Mouse (Mus musculus): Measurements from ENCODE around the gene Lrrc4c. TPM values are rescaled to one million over a fixed set of nuclear protein-coding genes. Genes with fewer than 3 reads are reported as not detected.

Gene Lrrc4c
- total and polyA plus RNA-seq, 2 experiments from 2014 or later = 51.8 to 66.4 TPM

DNA sequence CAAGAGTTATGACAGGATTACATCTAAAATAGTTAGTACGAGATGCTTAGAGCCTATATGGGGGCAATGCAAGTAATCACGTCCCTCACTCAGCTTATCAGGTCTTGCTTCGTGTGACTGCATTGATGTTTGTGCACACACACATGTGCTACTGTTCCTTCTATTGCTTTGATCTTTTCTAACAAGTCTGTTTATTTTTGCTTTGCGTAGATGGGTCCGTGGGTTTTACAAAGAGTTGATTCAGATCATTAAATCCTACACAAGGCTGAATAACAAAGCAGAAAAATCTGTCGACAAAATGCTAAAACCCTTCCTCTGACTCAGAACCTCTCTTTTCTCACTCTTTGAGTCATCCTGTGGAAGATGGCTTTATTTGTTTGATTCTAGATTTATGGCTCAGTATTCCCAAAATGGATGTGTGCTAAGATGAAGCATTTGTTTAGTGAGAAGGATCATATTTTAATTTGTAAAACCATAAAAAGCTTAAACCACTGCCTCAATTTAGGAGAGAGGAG, 300.8 kb downstream of the Lrrc4c start:
- Histone ChIP-seq H3K9ac (replicated peaks; ENCODE audit: low read length, poor library complexity, severe bottlenecking) (no peak overlapping the region), H3K36me3 (ENCODE audit: insufficient read depth, low read length) (no peaks in the 10 kb centered on the region), H3K27ac (ENCODE audit: low read depth, low read length) (no peak overlapping the region), H3K4me1 (ENCODE audit: insufficient read depth, low read length) (no peaks in the 10 kb centered on the region), H3K4me2 (ENCODE audit: low read depth, low read length, poor library complexity, severe bottlenecking) (no peak overlapping the region), H3K9me3 (ENCODE audit: low read length) (no peaks in the 10 kb centered on the region), H3K27me3 (ENCODE audit: insufficient read depth, low read length) (no peaks in the 10 kb centered on the region), H3K4me3 (ENCODE audit: low read depth, low read length) (no peak overlapping the region)
- 66% methylated on average over 6 of the region's 6 CpGs for WGBS
- ATAC-seq (ENCODE audit: low FRiP score) = no peak
- no peak for DNase-seq (ENCODE audit: low spot score)
- no peak for TF ChIP-seq CTCF (IDR thresholded peaks at IDR 0.05)

DNA sequence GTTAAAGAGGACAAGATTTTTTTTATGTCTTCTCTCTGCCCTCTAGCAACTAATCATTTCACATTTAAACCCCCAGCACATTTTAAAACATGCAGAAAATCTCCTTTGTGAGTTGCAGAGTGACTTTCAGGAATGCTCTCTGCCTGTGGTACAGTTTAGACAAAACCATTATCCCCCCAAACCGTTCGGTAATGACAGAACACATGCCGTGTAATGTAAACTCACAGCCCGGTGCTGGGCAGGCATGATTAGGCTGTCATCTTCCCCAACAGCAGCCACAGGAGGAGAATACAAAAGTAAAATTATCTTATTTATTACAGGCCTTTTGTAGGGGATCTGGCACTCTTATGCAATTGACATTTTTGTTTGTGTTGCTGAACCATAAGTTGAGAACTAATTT, 349.1 kb downstream of the Lrrc4c start:
- H3K9me3 ChIP-seq (ENCODE audit: low read length) = no peaks in the 10 kb centered on the region
- TF ChIP-seq CTCF (IDR thresholded peaks at IDR 0.05) = no peak
- H3K4me2 ChIP-seq (ENCODE audit: low read depth, low read length, poor library complexity, severe bottlenecking) = no peak overlapping the region
- H3K9ac ChIP-seq (replicated peaks; ENCODE audit: low read length, poor library complexity, severe bottlenecking) = no peak overlapping the region
- no peak overlapping the region for H3K4me3 ChIP-seq (ENCODE audit: low read depth, low read length)
- no peaks in the 10 kb centered on the region for H3K27me3 ChIP-seq (ENCODE audit: insufficient read depth, low read length)
- H3K4me1 ChIP-seq (ENCODE audit: insufficient read depth, low read length) = no peaks in the 10 kb centered on the region
- no peak overlapping the region; the same call in 1 of the 2 replicates for H3K27ac ChIP-seq (ENCODE audit: low read depth, low read length)
- ATAC-seq (ENCODE audit: low FRiP score) (no peak), DNase-seq (ENCODE audit: low spot score) (peak; percentile 2)
- no peaks in the 10 kb centered on the region for H3K36me3 ChIP-seq (ENCODE audit: insufficient read depth, low read length)
- 14% methylated on average over 4 of the region's 4 CpGs for WGBS

DNA sequence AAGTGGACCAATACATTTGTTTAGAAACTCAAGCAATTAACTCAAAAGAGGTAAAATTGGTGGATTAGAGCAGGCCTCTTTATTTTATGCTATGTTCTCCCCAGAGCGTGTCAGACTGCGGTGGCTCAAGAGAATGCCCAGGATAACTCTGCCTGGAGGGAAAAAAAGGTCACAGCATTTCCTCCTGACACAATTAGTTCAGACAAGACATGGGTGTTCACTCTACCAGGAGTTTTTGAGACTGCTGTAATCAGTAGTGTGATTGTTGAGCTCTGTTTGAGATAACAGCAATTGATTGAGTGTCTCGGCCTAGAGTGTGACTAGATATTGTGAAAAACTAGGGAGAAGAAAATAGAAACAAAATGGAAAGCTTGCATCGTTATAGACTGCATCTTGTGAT, 363.8 kb downstream of the Lrrc4c start:
- WGBS = 78% methylated on average over 4 of the region's 4 CpGs

DNA sequence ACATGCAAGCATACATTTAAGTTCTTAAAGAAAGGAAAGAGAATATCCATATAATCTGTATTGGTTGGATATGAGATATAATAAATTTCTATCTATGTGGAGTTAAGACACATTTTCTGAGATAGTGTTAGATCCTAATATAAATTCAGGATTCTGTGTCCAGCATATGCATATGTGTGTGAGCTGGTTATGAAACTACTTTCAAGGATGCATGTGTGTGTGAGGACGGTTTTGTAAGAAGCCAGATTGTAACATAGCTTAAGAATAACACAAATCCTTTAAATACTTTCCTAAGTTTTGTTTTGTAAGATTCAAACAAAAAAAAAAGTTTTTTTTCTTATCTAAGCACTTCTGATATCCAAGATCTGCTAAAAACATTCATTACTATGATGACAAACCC, 367.4 kb downstream of the Lrrc4c start:
- Histone ChIP-seq H3K36me3 (ENCODE audit: insufficient read depth, low read length) (no peaks in the 10 kb centered on the region), H3K4me1 (ENCODE audit: insufficient read depth, low read length) (no peaks in the 10 kb centered on the region), H3K9me3 (ENCODE audit: low read length) (no peaks in the 10 kb centered on the region), H3K4me3 (ENCODE audit: low read depth, low read length) (no peak overlapping the region), H3K27ac (ENCODE audit: low read depth, low read length) (no peak overlapping the region), H3K27me3 (ENCODE audit: insufficient read depth, low read length) (no peaks in the 10 kb centered on the region), H3K9ac (replicated peaks; ENCODE audit: low read length, poor library complexity, severe bottlenecking) (no peak overlapping the region), H3K4me2 (ENCODE audit: low read depth, low read length, poor library complexity, severe bottlenecking) (no peak overlapping the region)
- WGBS = 69% methylated on average over 1 of the region's 1 CpGs
- ATAC-seq (ENCODE audit: low FRiP score) (no peak), DNase-seq (ENCODE audit: low spot score) (no peak)
- TF ChIP-seq CTCF (IDR thresholded peaks at IDR 0.05) = no peak

More for the DNA sequence above, 363.8 kb downstream of the Lrrc4c start:
- Histone ChIP-seq H3K4me2 (ENCODE audit: low read depth, low read length, poor library complexity, severe bottlenecking) (no peak overlapping the region), H3K9me3 (ENCODE audit: low read length) (no peaks in the 10 kb centered on the region), H3K4me3 (ENCODE audit: low read depth, low read length) (no peak overlapping the region), H3K9ac (replicated peaks; ENCODE audit: low read length, poor library complexity, severe bottlenecking) (no peak overlapping the region), H3K36me3 (ENCODE audit: insufficient read depth, low read length) (no peaks in the 10 kb centered on the region), H3K27ac (ENCODE audit: low read depth, low read length) (no peak overlapping the region), H3K27me3 (ENCODE audit: insufficient read depth, low read length) (no peaks in the 10 kb centered on the region), H3K4me1 (ENCODE audit: insufficient read depth, low read length) (no peaks in the 10 kb centered on the region)
- no peak for ATAC-seq (ENCODE audit: low FRiP score)
- TF ChIP-seq CTCF (IDR thresholded peaks at IDR 0.05) = no peak
- DNase-seq (ENCODE audit: low spot score) = no peak

DNA sequence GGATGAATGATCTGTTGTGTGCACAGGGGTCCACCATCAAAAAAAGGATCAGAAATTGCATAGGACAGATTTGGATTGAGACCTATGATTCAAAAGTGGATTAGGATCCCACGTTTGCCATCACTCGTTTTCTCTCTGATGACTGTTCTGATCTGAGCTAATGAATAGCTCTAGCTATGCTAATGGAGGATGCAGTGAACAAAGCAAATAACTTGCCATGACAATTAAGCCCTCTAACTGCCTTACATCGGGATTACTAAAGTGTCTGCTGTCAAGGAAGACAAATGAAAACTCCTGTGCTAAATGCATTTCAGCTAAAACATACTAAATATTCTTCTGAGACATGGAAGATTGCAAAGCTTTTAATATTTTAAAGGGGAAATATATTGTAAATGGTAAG, 387.0 kb downstream of the Lrrc4c start:
- no peak for TF ChIP-seq CTCF (IDR thresholded peaks at IDR 0.05)
- Histone ChIP-seq H3K27ac (ENCODE audit: low read depth, low read length) (no peak overlapping the region), H3K4me3 (ENCODE audit: low read depth, low read length) (no peak overlapping the region), H3K4me1 (ENCODE audit: insufficient read depth, low read length) (no peaks in the 10 kb centered on the region), H3K27me3 (ENCODE audit: insufficient read depth, low read length) (no peaks in the 10 kb centered on the region), H3K36me3 (ENCODE audit: insufficient read depth, low read length) (no peaks in the 10 kb centered on the region), H3K9ac (replicated peaks; ENCODE audit: low read length, poor library complexity, severe bottlenecking) (no peak overlapping the region), H3K9me3 (ENCODE audit: low read length) (no peaks in the 10 kb centered on the region), H3K4me2 (ENCODE audit: low read depth, low read length, poor library complexity, severe bottlenecking) (no peak overlapping the region)
- DNase-seq (ENCODE audit: low spot score) (no peak), ATAC-seq (ENCODE audit: low FRiP score) (no peak)
- 16% methylated on average over 3 of the region's 3 CpGs for WGBS

DNA sequence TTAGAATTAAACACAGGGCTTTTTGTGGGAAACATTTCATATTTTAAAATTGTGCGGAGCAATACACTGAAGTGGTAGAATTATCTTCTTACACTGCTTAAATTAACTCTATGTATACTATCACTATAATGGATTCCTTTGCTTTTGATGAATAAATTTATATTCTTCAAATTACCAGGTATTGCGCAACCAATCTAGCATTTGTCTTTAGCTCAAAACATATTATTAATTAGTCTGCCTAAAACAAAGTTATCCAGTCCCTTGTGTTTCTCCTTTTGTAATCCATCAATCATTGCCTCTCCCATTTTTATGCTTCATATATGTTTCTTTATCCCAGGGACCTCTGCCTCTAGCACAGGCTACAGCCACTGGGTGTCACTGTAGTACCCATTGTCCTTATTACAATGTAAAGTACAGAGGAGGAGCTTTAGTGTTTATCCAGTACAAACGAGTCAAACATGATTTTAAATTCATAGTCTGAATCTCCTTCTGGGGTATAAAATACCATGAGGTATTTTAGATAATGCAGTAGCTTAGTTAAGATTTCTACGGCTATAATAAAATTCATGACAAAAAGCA, 389.9 kb downstream of the Lrrc4c start:
- ATAC-seq (ENCODE audit: low FRiP score) (no peak), DNase-seq (ENCODE audit: low spot score) (peak; percentile 16)
- Histone ChIP-seq H3K4me1 (ENCODE audit: insufficient read depth, low read length) (no peaks in the 10 kb centered on the region), H3K27ac (ENCODE audit: low read depth, low read length) (no peak overlapping the region), H3K9ac (replicated peaks; ENCODE audit: low read length, poor library complexity, severe bottlenecking) (no peak overlapping the region), H3K4me2 (ENCODE audit: low read depth, low read length, poor library complexity, severe bottlenecking) (no peak overlapping the region), H3K27me3 (ENCODE audit: insufficient read depth, low read length) (no peaks in the 10 kb centered on the region), H3K36me3 (ENCODE audit: insufficient read depth, low read length) (no peaks in the 10 kb centered on the region), H3K9me3 (ENCODE audit: low read length) (no peaks in the 10 kb centered on the region), H3K4me3 (ENCODE audit: low read depth, low read length) (no peak overlapping the region)
- WGBS = 66% methylated on average over 4 of the region's 4 CpGs
- TF ChIP-seq CTCF (IDR thresholded peaks at IDR 0.05) = peak; percentile 54
